Mouse (Mus musculus) olfactory bulb, adult 2 months (tissue): ENCODE measurements at regions not wholly inside any gene's neighbourhood (a gene's known extent, or its start where the extent isn't known, plus 50 kb on each side); places are given as distances from the start of the nearest gene placed in this dataset.

Source experiments
- CTCF ChIP-seq: fragments of 200-500 bp; IDR thresholded peaks from 2 replicates; pipeline ENCODE4 v1.5.1; 2012; ENCODE audit warnings: low read depth, mild to moderate bottlenecking, low read length, moderate library complexity; ENCODE audit not compliant: insufficient read depth
- POLR2A ChIP-seq: fragments of 200-500 bp; IDR thresholded peaks from 2 replicates; pipeline ENCODE4 v1.6.1; 2012; ENCODE audit warnings: mild to moderate bottlenecking, low read depth, low read length, moderate library complexity; ENCODE audit not compliant: insufficient read depth

DNA sequence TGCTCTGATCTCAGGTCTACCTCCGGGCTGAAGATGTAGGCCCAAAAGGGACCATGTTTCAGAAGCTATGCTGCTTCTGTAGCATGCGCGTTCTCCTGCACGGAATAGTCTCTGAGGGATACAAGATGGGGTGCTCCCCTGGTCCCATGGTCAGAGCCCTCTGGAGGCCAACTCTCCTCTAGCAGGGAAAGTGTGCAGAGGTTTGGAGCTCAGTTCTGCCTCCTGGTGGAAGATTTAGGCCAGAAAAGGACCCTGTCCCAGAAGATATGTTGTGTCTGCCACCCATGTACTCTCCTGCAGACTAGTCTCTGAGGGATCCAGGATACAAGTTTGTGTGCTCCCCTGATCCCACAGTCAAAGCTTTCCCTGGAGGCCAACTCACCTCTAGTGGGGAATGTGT is 350.9 kb upstream of the Ercc4 start:
- TF ChIP-seq CTCF, result no peak
- no peak for TF ChIP-seq POLR2A
